Mouse (Mus musculus) forebrain, embryonic 11.5 days (tissue): ENCODE data around the gene Fam155a. TPM values are rescaled to one million over a fixed set of nuclear protein-coding genes. Genes with fewer than 3 reads are reported as not detected.

Source experiments
- ATAC-seq: fragments of 200-750 bp; cut with Nextera tagmentation; replicated peaks from 2 replicates; pipeline ENCODE4 v1.8.0; 2017; ENCODE audit warnings: moderate TSS enrichment; ENCODE audit not compliant: low FRiP score
- DNase-seq: peaks from one replicate; pipeline ENCODE4 v3.0.0-alpha.2; 2017; ENCODE audit warnings: low spot score
- H3K27ac ChIP-seq: fragments of 300-500 bp; sonication (generic); 2 replicates; pipeline ENCODE4 v1.5.1; 2014; ENCODE audit warnings: low read depth, low read length
- H3K27me3 ChIP-seq: fragments of 300-500 bp; sonication (generic); 2 replicates; pipeline ENCODE4 v1.6.1; 2014; ENCODE audit warnings: mild to moderate bottlenecking, low read length, mixed read lengths; ENCODE audit not compliant: control insufficient read depth, insufficient read depth
- H3K36me3 ChIP-seq: fragments of 300-500 bp; sonication (generic); 2 replicates; pipeline ENCODE4 v1.6.1; 2014; ENCODE audit warnings: mild to moderate bottlenecking, low read length, moderate library complexity, mixed read lengths; ENCODE audit not compliant: control insufficient read depth, insufficient read depth
- H3K4me1 ChIP-seq: fragments of 300-500 bp; sonication (generic); replicated peaks from 2 replicates; pipeline ENCODE4 v1.6.1; 2014; ENCODE audit warnings: low read length, mixed read lengths; ENCODE audit not compliant: control insufficient read depth, insufficient read depth
- H3K4me2 ChIP-seq: fragments of 300-500 bp; sonication (generic); 2 replicates; pipeline ENCODE4 v1.6.1; 2014; ENCODE audit warnings: low read depth, mild to moderate bottlenecking, low read length, moderate library complexity, mixed read lengths; ENCODE audit not compliant: severe bottlenecking
- H3K4me3 ChIP-seq: fragments of 300-500 bp; sonication (generic); 2 replicates; pipeline ENCODE4 v1.5.1; 2014; ENCODE audit warnings: low read depth, low read length
- H3K9ac ChIP-seq: fragments of 300-500 bp; sonication (generic); 2 replicates; pipeline ENCODE4 v1.6.1; 2014; ENCODE audit warnings: low read length
- H3K9me3 ChIP-seq: fragments of 300-500 bp; sonication (generic); 2 replicates; pipeline ENCODE4 v1.6.1; 2016; ENCODE audit warnings: low read length, mixed read lengths; ENCODE audit not compliant: control insufficient read depth
- WGBS: fragments of 180-500 bp; shearing (Covaris S2); extraction: QIAGEN DNeasy Blood & Tissue Kit; methylation state at CpG from one replicate; pipeline ENCODE4 v1.1.7; 2014; 5-methylcytosine and 5-hydroxymethylcytosine counted together
- polyA plus RNA-seq: library from polyadenylated mRNA; unstranded; fragments of >200 nt; fragmentation: Nextera tagmentation; extraction: Ambion mirVana; gene quantifications from 2 replicates; pipeline ENCODE4 v1.2.1, GENCODE M21; 2014

Fam155a gene
- polyA plus RNA-seq, 1 experiment from 2014 or later = 3.4 TPM

DNA sequence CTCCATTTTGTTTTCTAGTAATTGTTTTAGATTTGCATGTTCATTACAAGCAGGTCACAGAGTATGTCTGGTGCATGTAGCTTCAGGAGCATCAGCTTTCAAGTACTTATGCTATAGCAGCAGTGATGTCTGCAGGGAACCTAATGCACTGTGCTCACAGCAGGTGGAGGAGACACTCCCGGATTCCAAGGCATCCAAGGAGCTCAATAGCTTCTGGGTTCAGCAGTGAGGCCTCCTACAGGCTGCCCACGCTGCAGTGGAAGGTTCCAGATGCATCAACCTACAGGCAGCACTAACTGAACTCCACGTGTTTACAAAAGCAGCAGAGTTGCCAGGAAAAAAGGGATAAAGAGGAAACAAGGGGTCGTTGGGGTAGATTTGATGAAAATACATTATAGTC, 559.2 kb downstream of the Fam155a start:
- Histone ChIP-seq H3K27me3 (no peaks in the 10 kb centered on the region), H3K9me3 (no peaks in the 10 kb centered on the region), H3K36me3 (no peaks in the 10 kb centered on the region), H3K27ac (no peak overlapping the region), H3K4me2 (no peak overlapping the region), H3K9ac (no peak overlapping the region), H3K4me3 (no peak overlapping the region), H3K4me1 (no peaks in the 10 kb centered on the region)
- WGBS = 72% methylated on average over 4 of the region's 4 CpGs
- DNase-seq (peak; percentile 11), ATAC-seq (no peak)

DNA sequence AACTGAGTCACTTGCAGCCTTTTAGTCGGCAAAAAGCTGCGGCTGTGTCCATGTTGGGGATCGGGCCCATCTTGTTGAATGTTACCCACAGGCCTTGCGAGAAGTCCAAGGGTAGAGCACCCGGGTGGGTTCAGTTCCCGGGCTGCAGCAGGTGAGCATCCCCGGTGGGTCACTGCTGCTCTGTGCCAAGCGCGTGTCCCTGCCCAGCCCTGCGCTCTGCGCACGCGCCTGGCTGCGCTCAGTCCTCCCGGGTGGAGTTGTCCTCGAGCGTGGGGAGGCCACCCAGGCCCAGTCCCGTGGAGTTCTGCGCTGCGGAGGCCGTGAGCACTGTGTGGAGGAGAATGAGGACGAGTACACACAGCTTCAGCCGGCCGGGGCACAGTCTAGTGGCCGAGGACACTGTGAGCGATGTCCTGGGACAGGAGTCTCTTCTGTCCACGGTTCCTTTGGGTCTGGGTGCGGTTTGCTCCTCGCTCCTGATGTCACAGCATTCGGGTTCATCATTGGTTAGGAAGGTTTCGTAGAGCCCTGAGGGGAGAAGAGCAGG, 563.4 kb downstream of the Fam155a start:
- no peak overlapping the region for H3K4me2 ChIP-seq
- peak; percentile 52 for DNase-seq
- no peaks in the 10 kb centered on the region for H3K27me3 ChIP-seq
- H3K27ac ChIP-seq = no peak overlapping the region
- no peak overlapping the region for H3K9ac ChIP-seq
- H3K36me3 ChIP-seq = no peaks in the 10 kb centered on the region
- no peaks in the 10 kb centered on the region for H3K9me3 ChIP-seq
- 0 out of 2 replicates have a peak, but pooled peaks cover 6% of the 10 kb centered on the region for H3K4me1 ChIP-seq
- 94% methylated on average over 31 of the region's 31 CpGs for WGBS
- no peak for ATAC-seq
- H3K4me3 ChIP-seq = no peak overlapping the region

DNA sequence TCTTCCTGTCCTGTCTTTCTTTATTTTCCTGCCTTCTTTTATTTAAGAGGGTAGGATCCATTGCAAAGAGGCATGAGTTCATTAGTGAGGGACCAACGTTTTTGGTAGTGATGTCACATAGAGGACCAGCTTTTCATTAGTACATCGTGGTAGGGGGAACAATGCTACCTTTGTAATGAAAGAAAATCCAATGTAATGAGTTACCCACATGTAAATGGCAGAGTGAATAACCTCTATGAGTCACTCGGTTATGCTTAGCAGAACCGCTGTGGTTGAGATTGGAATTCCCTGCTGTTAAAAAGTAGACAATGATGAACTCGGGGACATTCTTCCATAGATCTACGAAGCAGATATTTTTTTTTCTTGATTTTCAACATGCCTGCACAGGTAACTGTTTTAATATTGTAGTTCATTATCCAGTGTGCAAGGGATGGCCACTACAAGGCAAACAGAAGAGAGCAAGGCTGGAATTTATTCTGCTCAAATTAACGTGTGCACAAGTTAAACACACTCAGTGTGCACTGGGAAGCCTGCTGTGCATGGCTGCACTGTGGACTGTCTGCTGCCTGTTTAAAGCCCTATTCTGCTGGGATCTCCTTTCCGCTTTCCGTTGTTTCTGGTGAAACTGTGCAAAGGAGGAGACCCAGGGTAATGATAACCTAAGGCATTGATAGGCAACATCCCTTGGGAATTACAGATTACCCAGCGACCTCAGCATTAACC, 566.5 kb downstream of the Fam155a start:
- 0 out of 2 replicates have a peak, but pooled peaks cover 6% of the 10 kb centered on the region for H3K4me1 ChIP-seq
- no peaks in the 10 kb centered on the region for H3K9me3 ChIP-seq
- H3K9ac ChIP-seq = no peak overlapping the region
- H3K4me2 ChIP-seq = 0 out of 2 replicates have a peak overlapping the region, but pooled peaks have one; percentile 8
- H3K4me3 ChIP-seq = no peak overlapping the region
- no peaks in the 10 kb centered on the region for H3K27me3 ChIP-seq
- peak overlapping the region; percentile 76 for H3K27ac ChIP-seq
- ATAC-seq = peak; percentile 90
- WGBS = 29% methylated on average over 10 of the region's 10 CpGs
- peak; percentile 49 for DNase-seq
- no peaks in the 10 kb centered on the region for H3K36me3 ChIP-seq

DNA sequence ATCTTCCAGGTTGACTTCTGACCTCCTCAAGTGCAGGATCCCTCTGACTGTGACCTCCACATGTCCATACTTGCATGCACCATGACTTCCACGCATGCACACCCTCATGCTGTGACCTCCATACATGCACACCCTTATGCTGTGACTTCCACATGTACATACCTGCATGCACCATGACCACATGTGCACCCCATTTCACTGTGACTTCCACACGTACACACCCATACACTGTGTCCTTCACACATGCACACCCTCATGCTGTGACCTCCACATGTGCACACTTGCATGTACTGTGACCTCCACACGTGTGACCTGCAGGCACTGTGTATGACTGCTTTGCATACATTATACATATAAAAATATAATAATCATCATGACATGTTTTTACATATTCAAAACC, 570.9 kb downstream of the Fam155a start:
- WGBS = 91% methylated on average over 3 of the region's 3 CpGs
- no peak overlapping the region for H3K9ac ChIP-seq
- H3K4me1 ChIP-seq = 0 out of 2 replicates have a peak, but pooled peaks cover 6% of the 10 kb centered on the region
- H3K4me3 ChIP-seq = no peak overlapping the region
- DNase-seq = peak; percentile 41
- H3K27me3 ChIP-seq = no peaks in the 10 kb centered on the region
- H3K9me3 ChIP-seq = no peaks in the 10 kb centered on the region
- H3K36me3 ChIP-seq = no peaks in the 10 kb centered on the region
- H3K27ac ChIP-seq = no peak overlapping the region
- no peak overlapping the region for H3K4me2 ChIP-seq
- no peak; the same call in 1 of the 2 replicates for ATAC-seq

DNA sequence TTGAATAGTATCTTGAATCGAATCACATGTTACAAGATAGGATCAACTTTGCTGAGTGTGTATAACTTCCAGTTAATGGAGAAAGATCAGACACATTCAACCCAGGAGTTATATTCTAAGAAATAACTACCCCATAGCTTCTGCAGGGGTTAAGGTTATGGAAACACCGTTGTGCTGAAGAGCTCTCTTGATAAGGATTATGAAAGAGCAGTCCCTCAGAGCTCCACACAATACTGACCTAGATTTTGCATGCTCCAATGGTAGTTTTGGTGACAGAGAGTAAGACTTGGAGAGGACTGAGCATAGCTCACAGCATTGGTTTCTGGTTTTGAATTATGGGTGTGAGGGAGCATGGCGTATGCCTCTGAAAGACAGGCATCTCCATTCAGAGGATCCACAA, 579.3 kb downstream of the Fam155a start:
- no peaks in the 10 kb centered on the region for H3K9me3 ChIP-seq
- no peak overlapping the region for H3K27ac ChIP-seq
- H3K4me2 ChIP-seq = no peak overlapping the region
- 88% methylated on average over 3 of the region's 3 CpGs for WGBS
- no peak overlapping the region for H3K4me3 ChIP-seq
- ATAC-seq (no peak), DNase-seq (no peak)
- H3K9ac ChIP-seq = no peak overlapping the region
- H3K4me1 ChIP-seq = no peaks in the 10 kb centered on the region
- H3K36me3 ChIP-seq = no peaks in the 10 kb centered on the region
- H3K27me3 ChIP-seq = no peaks in the 10 kb centered on the region

DNA sequence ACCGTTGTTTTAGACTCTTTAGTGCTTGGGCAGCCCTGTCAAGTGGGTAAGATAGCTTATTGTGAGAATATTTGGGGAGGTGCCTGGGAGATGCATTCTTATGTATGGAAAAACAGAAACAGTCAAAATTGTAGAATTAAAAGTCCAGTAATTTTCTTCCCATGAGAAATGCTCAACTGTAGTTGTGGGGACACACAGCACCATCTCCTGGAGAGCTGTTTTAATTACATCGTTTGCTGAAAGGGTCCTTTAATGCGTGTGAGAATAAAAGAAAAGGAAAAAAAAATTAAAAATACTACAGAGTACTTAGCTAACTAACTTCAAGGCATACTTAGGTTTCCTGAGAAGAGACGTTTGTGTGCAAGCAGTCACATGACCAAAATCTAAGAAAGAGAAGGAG, 582.3 kb downstream of the Fam155a start:
- Histone ChIP-seq H3K4me3 (no peak overlapping the region), H3K4me2 (no peak overlapping the region), H3K9ac (no peak overlapping the region), H3K4me1 (no peaks in the 10 kb centered on the region), H3K36me3 (no peaks in the 10 kb centered on the region), H3K9me3 (no peaks in the 10 kb centered on the region), H3K27ac (no peak overlapping the region), H3K27me3 (no peaks in the 10 kb centered on the region)
- DNase-seq (peak; percentile 31), ATAC-seq (no peak)
- WGBS = 41% methylated on average over 4 of the region's 4 CpGs

DNA sequence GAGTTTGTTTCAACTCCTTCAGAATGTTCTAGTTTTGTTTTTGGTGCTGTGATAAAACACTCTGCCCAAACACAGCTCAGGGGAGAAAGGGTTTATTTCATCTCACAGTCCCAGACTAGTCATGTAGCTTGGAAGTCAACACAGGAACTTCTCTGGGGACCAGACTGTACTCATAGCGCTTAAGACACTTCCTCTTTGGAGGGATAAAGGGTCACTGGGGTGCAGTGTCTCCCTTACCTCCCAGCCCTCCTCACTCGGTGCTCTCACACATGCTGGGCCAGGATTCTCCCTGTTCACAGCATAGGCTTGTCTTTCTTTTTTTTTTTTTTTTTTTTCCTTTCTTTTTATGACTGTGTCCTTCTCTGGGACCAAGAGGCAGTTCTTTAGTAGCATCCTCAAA, 585.8 kb downstream of the Fam155a start:
- Histone ChIP-seq H3K27ac (no peak overlapping the region), H3K4me2 (no peak overlapping the region), H3K9me3 (no peaks in the 10 kb centered on the region), H3K9ac (no peak overlapping the region), H3K36me3 (no peaks in the 10 kb centered on the region), H3K27me3 (no peaks in the 10 kb centered on the region), H3K4me1 (no peaks in the 10 kb centered on the region), H3K4me3 (no peak overlapping the region)
- DNase-seq (no peak), ATAC-seq (no peak)
- WGBS = 66% methylated on average over 2 of the region's 2 CpGs

DNA sequence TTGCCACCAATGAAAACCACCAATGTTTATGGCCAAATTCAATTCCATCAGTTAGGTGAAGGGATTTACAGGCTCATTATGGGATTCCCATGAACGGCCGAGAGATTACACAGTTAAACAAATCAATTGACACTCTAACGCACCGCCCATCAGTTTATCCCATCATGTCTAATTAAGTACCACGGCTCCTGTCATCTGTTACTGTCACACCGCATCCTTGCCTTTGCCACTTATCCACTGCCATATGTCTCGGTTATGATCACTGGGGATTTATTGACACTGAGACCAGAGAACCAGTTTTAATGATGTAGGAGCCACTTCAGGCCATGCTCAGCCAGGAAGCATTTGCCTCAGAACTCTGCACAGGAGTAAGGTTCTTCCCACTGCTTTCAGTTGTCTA, 588.5 kb downstream of the Fam155a start:
- DNase-seq (no peak), ATAC-seq (no peak)
- Histone ChIP-seq H3K9me3 (no peaks in the 10 kb centered on the region), H3K27ac (no peak overlapping the region), H3K9ac (no peak overlapping the region), H3K27me3 (no peaks in the 10 kb centered on the region), H3K4me3 (no peak overlapping the region), H3K4me1 (no peaks in the 10 kb centered on the region), H3K4me2 (no peak overlapping the region), H3K36me3 (no peaks in the 10 kb centered on the region)
- WGBS = 86% methylated on average over 7 of the region's 7 CpGs
